Mouse (Mus musculus) intestine, postnatal 0 days (tissue): Measurements from ENCODE around the gene Oaf. TPM values are rescaled to one million over a fixed set of nuclear protein-coding genes. Genes with fewer than 3 reads are reported as not detected.

Experiments
- ATAC-seq: fragments of 200-750 bp; cut with Nextera tagmentation; 2 replicates; pipeline ENCODE4 v1.8.0; 2017; ENCODE audit warnings: mild to moderate bottlenecking, moderate TSS enrichment, moderate library complexity
- H3K27ac ChIP-seq: fragments of 300-500 bp; sonication (generic); 2 replicates; pipeline ENCODE4 v1.5.1; 2014; ENCODE audit warnings: mild to moderate bottlenecking, low read depth, low read length, moderate library complexity
- H3K27me3 ChIP-seq: fragments of 300-500 bp; sonication (generic); replicated peaks from 2 replicates; pipeline ENCODE4 v1.6.1; 2014; ENCODE audit warnings: low read length, mixed read lengths; ENCODE audit not compliant: control insufficient read depth, insufficient read depth
- H3K36me3 ChIP-seq: fragments of 300-500 bp; sonication (generic); 2 replicates; pipeline ENCODE4 v1.6.1; 2014; ENCODE audit warnings: mild to moderate bottlenecking, moderate library complexity; ENCODE audit not compliant: control insufficient read depth, insufficient read depth
- H3K4me1 ChIP-seq: fragments of 300-500 bp; sonication (generic); replicated peaks from 2 replicates; pipeline ENCODE4 v1.6.1; 2014; ENCODE audit warnings: antibody characterized with exemption, low read length, mixed read lengths; ENCODE audit not compliant: control insufficient read depth, insufficient read depth
- H3K4me2 ChIP-seq: fragments of 300-500 bp; sonication (generic); replicated peaks from 2 replicates; pipeline ENCODE4 v1.6.1; 2014; ENCODE audit warnings: low read depth, mild to moderate bottlenecking, moderate library complexity
- H3K4me3 ChIP-seq: fragments of 300-500 bp; sonication (generic); 2 replicates; pipeline ENCODE4 v1.5.1; 2014; ENCODE audit warnings: low read depth, low read length
- H3K9ac ChIP-seq: fragments of 300-500 bp; sonication (generic); 2 replicates; pipeline ENCODE4 v1.6.1; 2014; ENCODE audit warnings: mild to moderate bottlenecking, low read depth, low read length
- H3K9me3 ChIP-seq: fragments of 300-500 bp; sonication (generic); 2 replicates; pipeline ENCODE4 v1.6.1; 2016; ENCODE audit warnings: mixed run types; ENCODE audit not compliant: control insufficient read depth
- CTCF ChIP-seq: sonication (generic); IDR thresholded peaks from 2 replicates; pipeline ENCODE4 v1.5.1; 2016; ENCODE audit warnings: low read depth, mild to moderate bottlenecking, control low read depth, antibody characterized with exemption, moderate library complexity
- WGBS: fragments of 180-500 bp; shearing (Covaris S2); extraction: QIAGEN DNeasy Blood & Tissue Kit; methylation state at CpG from one replicate; pipeline ENCODE4 v1.1.7; 2014; 5-methylcytosine and 5-hydroxymethylcytosine counted together
- polyA plus RNA-seq: library from polyadenylated mRNA; unstranded; fragments of >200 nt; fragmentation: Nextera tagmentation; extraction: Ambion mirVana; gene quantifications from 2 replicates; pipeline ENCODE4 v1.2.1, GENCODE M21; 2015

Gene Oaf
- polyA plus RNA-seq, 1 experiment from 2014 or later, result 39.7 TPM

DNA sequence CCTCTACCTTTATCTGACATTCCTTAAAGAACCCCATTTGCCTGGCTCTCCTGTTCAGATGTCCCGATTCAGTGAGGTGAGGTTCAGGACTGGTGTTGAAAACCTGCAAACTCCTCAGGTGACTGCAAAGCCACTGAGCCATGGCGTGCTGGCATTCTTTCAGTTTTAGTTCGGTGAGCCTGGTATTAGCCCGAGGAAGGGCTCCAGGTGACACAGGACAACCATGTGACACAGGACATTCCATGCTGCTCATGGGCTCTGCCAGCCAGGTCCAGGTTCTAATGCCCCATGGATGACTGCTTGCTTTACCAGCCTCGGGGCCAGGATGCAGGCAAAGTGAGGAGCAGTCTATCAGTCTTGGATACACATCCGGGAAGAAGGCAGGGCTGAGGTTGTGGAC, 4.4 kb downstream of the Oaf start:
- WGBS, result 66% methylated on average over 6 of the region's 6 CpGs
- H3K27ac ChIP-seq, result no peak overlapping the region
- no peak overlapping the region for H3K4me3 ChIP-seq
- H3K4me1 ChIP-seq, result peaks cover 29% of the 10 kb centered on the region
- TF ChIP-seq CTCF, result no peak
- peak overlapping the region; percentile 9; the same call in 1 of the 2 replicates for H3K4me2 ChIP-seq
- H3K9me3 ChIP-seq, result no peaks in the 10 kb centered on the region
- H3K27me3 ChIP-seq, result no peaks in the 10 kb centered on the region
- no peaks in the 10 kb centered on the region for H3K36me3 ChIP-seq
- ATAC-seq, result no peak
- H3K9ac ChIP-seq, result no peak overlapping the region

DNA sequence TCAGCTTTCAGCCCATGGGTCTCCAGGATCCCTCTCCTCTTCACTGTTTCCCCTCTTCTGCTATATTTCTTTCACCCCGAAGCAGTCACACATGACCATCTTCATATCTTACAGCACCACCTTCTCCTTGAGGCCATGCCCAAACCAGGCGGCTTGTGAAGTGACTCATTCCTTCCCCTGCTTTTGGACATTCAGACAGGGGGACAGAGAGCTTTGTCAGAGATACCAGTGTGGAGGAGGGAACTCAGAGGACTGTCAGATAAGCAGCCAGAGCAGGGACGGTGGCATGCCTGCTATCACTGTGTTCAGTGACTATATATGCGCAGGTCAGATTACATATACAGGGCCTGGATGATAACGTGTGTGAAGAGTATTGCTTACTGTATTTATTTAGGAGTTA, 5.2 kb downstream of the Oaf start:
- no peak overlapping the region for H3K4me2 ChIP-seq
- no peaks in the 10 kb centered on the region; the same call in 1 of the 2 replicates for H3K36me3 ChIP-seq
- no peak overlapping the region for H3K27ac ChIP-seq
- no peak for TF ChIP-seq CTCF
- 43% methylated on average over 5 of the region's 5 CpGs for WGBS
- H3K9ac ChIP-seq, result no peak overlapping the region
- peaks cover 32% of the 10 kb centered on the region for H3K4me1 ChIP-seq
- H3K27me3 ChIP-seq, result no peaks in the 10 kb centered on the region
- no peak for ATAC-seq
- H3K4me3 ChIP-seq, result no peak overlapping the region
- no peaks in the 10 kb centered on the region for H3K9me3 ChIP-seq

DNA sequence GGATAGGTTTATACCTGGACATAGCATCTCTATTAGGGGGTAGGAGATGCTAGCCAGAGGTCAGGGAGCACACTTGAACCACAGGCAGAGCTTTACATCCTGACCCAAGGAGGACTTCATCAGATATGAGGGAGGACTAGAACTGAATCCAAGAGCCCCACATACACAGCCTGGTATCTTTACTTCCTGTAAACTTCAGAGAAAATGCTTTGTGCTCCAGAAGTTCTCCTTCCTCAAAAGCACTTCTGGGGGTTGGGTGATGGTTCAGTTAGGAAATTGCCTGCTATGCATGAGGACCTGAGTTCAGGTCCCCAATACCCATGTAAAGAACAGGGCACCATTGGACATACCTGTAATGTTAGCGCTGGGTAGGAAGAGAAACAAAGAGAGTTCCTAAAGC, 6.2 kb downstream of the Oaf start:
- 100% methylated on average over 1 of the region's 1 CpGs for WGBS
- Histone ChIP-seq H3K27ac (no peak overlapping the region), H3K4me1 (peaks cover 37% of the 10 kb centered on the region), H3K9ac (no peak overlapping the region), H3K36me3 (no peaks in the 10 kb centered on the region; the same call in 1 of the 2 replicates), H3K27me3 (no peaks in the 10 kb centered on the region), H3K4me3 (no peak overlapping the region), H3K4me2 (no peak overlapping the region), H3K9me3 (no peaks in the 10 kb centered on the region)
- ATAC-seq, result no peak
- no peak for TF ChIP-seq CTCF

DNA sequence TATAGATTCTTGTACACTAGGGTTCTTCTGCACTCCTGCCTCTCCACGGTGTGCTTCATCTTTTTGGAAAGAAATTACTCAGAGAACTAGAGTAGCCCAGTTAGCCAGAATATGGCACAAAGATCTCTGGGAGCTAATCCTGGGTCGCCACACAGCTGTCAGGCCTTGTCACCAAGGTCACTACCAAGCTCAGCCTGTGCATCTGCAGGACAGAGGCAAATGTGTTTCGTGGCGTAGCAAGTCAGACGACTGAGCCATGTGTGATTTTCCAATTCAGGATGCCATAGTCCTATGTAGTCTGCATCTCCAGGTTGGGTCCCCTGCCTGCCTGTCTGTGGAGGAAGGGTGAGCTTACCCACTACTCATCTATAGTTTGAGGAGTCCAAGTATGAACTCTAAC, 6.7 kb downstream of the Oaf start:
- ATAC-seq, result no peak
- H3K27ac ChIP-seq, result no peak overlapping the region

DNA sequence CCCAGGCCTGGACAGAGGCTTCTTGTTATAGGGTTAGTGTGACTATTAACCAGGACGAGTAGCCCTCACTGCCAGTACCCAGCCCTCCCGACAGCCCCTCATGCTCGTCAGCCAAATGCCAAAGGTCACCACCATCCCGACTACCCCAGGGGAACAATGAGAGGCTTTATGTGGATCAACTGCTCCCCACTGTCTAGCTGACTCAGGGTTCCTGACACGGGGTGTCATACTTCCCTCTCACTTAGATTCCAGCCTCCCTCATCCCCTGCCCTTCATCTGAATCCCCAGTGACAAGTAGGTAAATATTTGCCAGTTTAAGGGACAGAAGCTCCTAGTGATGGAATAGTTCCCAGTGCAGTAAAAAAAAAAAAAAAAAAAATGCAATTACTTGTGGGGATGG, 7.4 kb downstream of the Oaf start:
- no peak overlapping the region for H3K4me3 ChIP-seq
- H3K9ac ChIP-seq, result peak overlapping the region; percentile 22; the same call in 1 of the 2 replicates
- TF ChIP-seq CTCF, result no peak
- no peaks in the 10 kb centered on the region; the same call in 1 of the 2 replicates for H3K36me3 ChIP-seq
- H3K9me3 ChIP-seq, result no peaks in the 10 kb centered on the region
- peak overlapping the region; percentile 28; the same call in 1 of the 2 replicates for H3K4me2 ChIP-seq
- 5% methylated on average over 5 of the region's 5 CpGs for WGBS
- peak overlapping the region; percentile 82 for H3K27ac ChIP-seq
- H3K4me1 ChIP-seq, result peaks cover 30% of the 10 kb centered on the region
- ATAC-seq, result no peak
- no peaks in the 10 kb centered on the region for H3K27me3 ChIP-seq

More for the DNA sequence above, 6.7 kb downstream of the Oaf start:
- TF ChIP-seq CTCF, result no peak
- H3K4me2 ChIP-seq, result no peak overlapping the region
- no peak overlapping the region for H3K9ac ChIP-seq
- H3K4me1 ChIP-seq, result peaks cover 37% of the 10 kb centered on the region
- H3K4me3 ChIP-seq, result no peak overlapping the region
- H3K9me3 ChIP-seq, result no peaks in the 10 kb centered on the region
- no peaks in the 10 kb centered on the region for H3K27me3 ChIP-seq
- H3K36me3 ChIP-seq, result no peaks in the 10 kb centered on the region; the same call in 1 of the 2 replicates
- 55% methylated on average over 5 of the region's 5 CpGs for WGBS

DNA sequence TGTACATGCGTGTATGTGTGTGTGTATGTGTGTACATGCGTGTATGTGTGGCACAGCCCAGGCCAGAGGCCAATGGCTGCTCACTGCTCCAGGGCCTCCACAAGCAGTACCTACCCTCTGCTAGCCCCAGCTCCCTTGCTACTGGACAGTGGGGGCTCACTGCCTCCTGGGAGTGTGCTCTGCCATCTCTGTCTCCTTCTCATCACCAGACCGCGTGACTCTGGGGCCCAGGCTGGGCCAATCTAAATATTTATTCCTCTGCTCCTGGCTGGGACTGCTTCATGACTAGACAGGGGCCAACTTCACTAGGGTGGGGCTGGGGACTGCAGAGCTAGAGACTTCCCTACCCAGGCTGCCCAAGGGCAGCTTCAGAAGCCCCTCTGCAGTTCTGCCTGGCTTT, 7.9 kb downstream of the Oaf start:
- no peak for TF ChIP-seq CTCF
- Histone ChIP-seq H3K27ac (peak overlapping the region; percentile 82), H3K4me3 (no peak overlapping the region), H3K4me2 (peak overlapping the region; percentile 28; the same call in 1 of the 2 replicates), H3K9me3 (no peaks in the 10 kb centered on the region), H3K9ac (no peak overlapping the region; the same call in 1 of the 2 replicates), H3K27me3 (no peaks in the 10 kb centered on the region), H3K36me3 (no peaks in the 10 kb centered on the region; the same call in 1 of the 2 replicates), H3K4me1 (peaks cover 29% of the 10 kb centered on the region)
- ATAC-seq, result peak; percentile 14
- 24% methylated on average over 4 of the region's 4 CpGs for WGBS

DNA sequence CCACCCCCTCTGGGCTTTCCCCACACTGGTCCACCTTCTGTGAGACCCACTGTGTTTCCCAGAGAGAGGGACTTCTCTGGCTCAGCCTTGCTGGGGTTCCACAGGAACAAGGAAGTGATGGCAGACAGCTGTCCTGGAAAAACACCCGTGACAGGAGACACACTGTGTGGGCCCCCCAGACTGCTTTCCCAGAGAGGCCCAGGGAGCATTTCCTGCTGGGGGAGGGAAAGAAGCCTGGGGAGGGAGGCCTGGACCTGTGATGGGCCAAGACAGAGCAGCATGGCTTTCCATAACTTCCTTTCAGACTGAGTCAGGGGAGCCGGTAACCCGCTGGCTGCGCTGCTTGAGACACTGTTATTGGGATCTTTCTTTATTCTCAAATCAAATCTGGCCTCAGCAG, 8.8 kb downstream of the Oaf start:
- no peak for TF ChIP-seq CTCF
- peak overlapping the region; percentile 82 for H3K27ac ChIP-seq
- H3K27me3 ChIP-seq, result no peaks in the 10 kb centered on the region
- no peak overlapping the region for H3K4me3 ChIP-seq
- H3K9ac ChIP-seq, result peak overlapping the region; percentile 8; the same call in 1 of the 2 replicates
- ATAC-seq, result no peak
- H3K4me1 ChIP-seq, result peaks cover 35% of the 10 kb centered on the region
- WGBS, result 31% methylated on average over 4 of the region's 4 CpGs
- no peaks in the 10 kb centered on the region for H3K9me3 ChIP-seq
- no peaks in the 10 kb centered on the region; the same call in 1 of the 2 replicates for H3K36me3 ChIP-seq
- H3K4me2 ChIP-seq, result 0 out of 2 replicates have a peak overlapping the region, but pooled peaks have one; percentile 28
